Mouse (Mus musculus) embryonic facial prominence, embryonic 14.5 days (tissue): Measurements from ENCODE around the gene Itpkc. TPM values are rescaled to one million over a fixed set of nuclear protein-coding genes. Genes with fewer than 3 reads are reported as not detected.

Experiments
- ATAC-seq: fragments of 200-750 bp; cut with Nextera tagmentation; 2 replicates; pipeline ENCODE4 v1.8.0; 2017; ENCODE audit warnings: low read depth, moderate number of reproducible peaks, moderate TSS enrichment
- DNase-seq: peaks from one replicate; pipeline ENCODE4 v3.0.0-alpha.2; 2015; ENCODE audit warnings: low spot score
- H3K27ac ChIP-seq: fragments of 300-500 bp; sonication (generic); replicated peaks from 2 replicates; pipeline ENCODE4 v1.5.1; 2014; ENCODE audit warnings: low read depth, mild to moderate bottlenecking, low read length, moderate library complexity
- H3K27me3 ChIP-seq: fragments of 300-500 bp; sonication (generic); replicated peaks from 2 replicates; pipeline ENCODE4 v1.6.1; 2014; ENCODE audit warnings: low read length; ENCODE audit not compliant: control insufficient read depth, insufficient read depth
- H3K36me3 ChIP-seq: fragments of 300-500 bp; sonication (generic); 2 replicates; pipeline ENCODE4 v1.6.1; 2014; ENCODE audit warnings: low read length, mixed read lengths; ENCODE audit not compliant: control insufficient read depth, insufficient read depth
- H3K4me1 ChIP-seq: fragments of 300-500 bp; sonication (generic); 2 replicates; pipeline ENCODE4 v1.6.1; 2014; ENCODE audit warnings: antibody characterized with exemption, low read length; ENCODE audit not compliant: control insufficient read depth, insufficient read depth
- H3K4me2 ChIP-seq: fragments of 300-500 bp; sonication (generic); 2 replicates; pipeline ENCODE4 v1.6.1; 2014; ENCODE audit warnings: low read depth, mild to moderate bottlenecking, low read length, moderate library complexity, mixed read lengths
- H3K4me3 ChIP-seq: fragments of 300-500 bp; sonication (generic); 2 replicates; pipeline ENCODE4 v1.5.1; 2014; ENCODE audit warnings: low read depth, mild to moderate bottlenecking, low read length
- H3K9ac ChIP-seq: fragments of 300-500 bp; sonication (generic); 2 replicates; pipeline ENCODE4 v1.6.1; 2014; ENCODE audit warnings: low read depth, mild to moderate bottlenecking, low read length, moderate library complexity, mixed read lengths
- H3K9me3 ChIP-seq: fragments of 300-500 bp; sonication (generic); 2 replicates; pipeline ENCODE4 v1.6.1; 2016; ENCODE audit warnings: low read length; ENCODE audit not compliant: control insufficient read depth
- WGBS: fragments of 180-500 bp; shearing (Covaris S2); extraction: QIAGEN DNeasy Blood & Tissue Kit; methylation state at CpG from one replicate; pipeline ENCODE4 v1.1.7; 2014; 5-methylcytosine and 5-hydroxymethylcytosine counted together
- polyA plus RNA-seq: library from polyadenylated mRNA; unstranded; fragments of >200 nt; fragmentation: Nextera tagmentation; extraction: Ambion mirVana; gene quantifications from 2 replicates; pipeline ENCODE4 v1.2.1, GENCODE M21; 2014

The Itpkc gene
- polyA plus RNA-seq, result 8.1 and 8.7 TPM in 2 replicates

DNA sequence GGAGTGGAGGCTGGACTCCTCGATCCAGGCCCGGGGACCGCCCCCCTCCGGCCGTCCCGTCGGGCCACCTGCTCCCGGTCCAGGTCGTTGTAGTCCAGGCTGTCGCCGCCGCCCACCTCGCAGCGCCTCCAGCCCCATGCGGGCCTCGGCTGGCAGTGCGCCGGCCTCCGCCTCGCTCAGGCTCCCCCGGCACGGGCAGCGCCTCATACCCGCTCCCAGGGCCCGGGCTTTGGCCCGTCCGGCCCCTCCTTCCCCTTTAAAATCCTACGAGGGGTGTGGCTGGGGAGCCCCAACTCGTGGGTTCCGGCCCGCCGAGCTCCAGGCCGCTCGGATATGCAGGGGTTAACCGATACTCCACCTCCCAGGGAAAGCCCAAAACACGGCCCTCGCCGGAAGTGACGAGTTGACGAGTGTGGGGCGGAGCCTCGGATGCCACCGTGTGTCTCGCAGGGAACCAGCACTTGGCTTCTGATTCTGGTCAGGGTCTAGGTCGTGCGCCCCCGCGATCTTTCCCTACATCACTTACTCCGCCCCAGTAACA, at the start of gene Itpkc:
Gene Itpkc (minus strand): TSS at position 381 of the 541 bp plus-strand sequence.
- H3K36me3 ChIP-seq, result no peaks in the 10 kb centered on the region; the same call in 1 of the 2 replicates
- H3K27ac ChIP-seq, result peak within 1 kb of the TSS; percentile 92
- H3K27me3 ChIP-seq, result no peaks in the 10 kb centered on the region
- DNase-seq (peak; percentile 98), ATAC-seq (peak; percentile 81)
- no peaks in the 10 kb centered on the region for H3K9me3 ChIP-seq
- H3K4me1 ChIP-seq, result peaks cover 34% of the 10 kb centered on the region
- peak within 1 kb of the TSS; percentile 88 for H3K4me3 ChIP-seq
- H3K4me2 ChIP-seq, result peak within 1 kb of the TSS; percentile 89
- peak within 1 kb of the TSS; percentile 85 for H3K9ac ChIP-seq
- under 1% methylated on average over 30 of the region's 49 CpGs for WGBS

DNA sequence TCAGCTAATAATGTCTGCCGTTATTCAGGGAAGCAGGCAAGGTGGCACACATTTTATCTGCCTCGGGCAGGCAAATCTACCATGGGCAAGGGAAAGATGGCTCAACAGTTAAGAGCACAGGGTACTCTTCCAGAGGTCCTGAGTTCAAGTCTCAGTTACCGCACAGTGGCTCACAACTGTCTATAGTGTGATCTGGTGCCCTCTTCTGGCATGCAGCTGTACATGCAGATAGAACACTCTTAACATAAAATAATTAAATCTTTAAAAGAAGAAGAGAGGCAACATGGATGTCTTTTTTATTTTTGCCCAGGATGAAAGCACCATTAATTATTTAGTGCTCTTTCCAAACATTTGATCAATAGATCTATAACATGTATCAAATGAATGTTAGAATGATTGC, 48.7 kb upstream of the Itpkc start:
- 92% methylated on average over 3 of the region's 3 CpGs for WGBS
- no peaks in the 10 kb centered on the region for H3K9me3 ChIP-seq
- no peak for DNase-seq
- no peak overlapping the region for H3K27ac ChIP-seq
- no peak for ATAC-seq
- H3K9ac ChIP-seq, result no peak overlapping the region
- no peak overlapping the region for H3K4me3 ChIP-seq
- H3K4me2 ChIP-seq, result no peak overlapping the region
- no peaks in the 10 kb centered on the region for H3K4me1 ChIP-seq
- no peaks in the 10 kb centered on the region for H3K27me3 ChIP-seq
- peaks cover 90% of the 10 kb centered on the region for H3K36me3 ChIP-seq

DNA sequence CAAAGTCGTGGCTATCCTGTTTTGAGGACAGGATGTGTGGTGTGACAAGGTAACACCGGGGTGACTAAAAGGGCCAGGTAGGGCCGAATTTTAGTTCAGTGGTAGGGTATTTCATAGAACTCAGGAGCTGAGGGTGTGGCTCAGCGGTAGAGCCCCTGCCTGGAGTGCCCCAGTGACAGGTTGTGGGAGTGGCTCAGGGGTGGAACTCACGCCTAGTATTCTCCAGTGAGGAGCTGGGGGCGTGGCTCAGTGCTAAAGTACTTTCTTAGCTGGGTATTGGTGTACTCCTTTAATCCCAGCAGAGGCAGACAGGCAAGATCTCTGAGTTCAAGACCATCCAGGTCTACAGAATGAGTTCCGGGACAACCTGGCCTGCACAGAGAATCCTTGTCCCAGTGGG, 47.6 kb upstream of the Itpkc start:
- Histone ChIP-seq H3K9me3 (no peaks in the 10 kb centered on the region), H3K4me2 (no peak overlapping the region), H3K27ac (no peak overlapping the region), H3K9ac (no peak overlapping the region), H3K4me1 (no peaks in the 10 kb centered on the region), H3K36me3 (peaks cover 90% of the 10 kb centered on the region), H3K27me3 (no peaks in the 10 kb centered on the region), H3K4me3 (no peak overlapping the region)
- no peak for DNase-seq
- 0 out of 2 replicates have a peak, but pooled peaks have one; percentile 27 for ATAC-seq
- WGBS, result 62% methylated on average over 7 of the region's 7 CpGs

DNA sequence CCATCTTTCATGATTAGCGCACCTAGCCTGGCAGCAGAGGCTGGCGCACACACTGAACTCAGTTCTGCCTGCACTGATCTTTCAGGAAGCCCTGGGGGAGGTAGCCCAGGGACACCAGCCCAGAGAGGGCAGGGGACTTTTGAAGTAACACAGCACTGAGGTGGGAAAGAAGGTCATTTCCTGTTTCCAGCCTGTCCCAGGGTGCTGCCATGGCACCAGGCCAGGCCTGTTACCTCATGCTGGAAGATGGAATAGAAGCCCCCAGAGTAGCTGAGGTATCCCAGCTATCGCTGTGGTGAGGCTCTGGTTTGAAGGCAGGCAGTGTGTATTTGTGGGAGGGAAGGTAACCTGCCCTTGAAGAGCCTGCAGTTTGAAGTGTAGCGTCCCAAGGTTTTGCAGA, 46.5 kb upstream of the Itpkc start:
- Histone ChIP-seq H3K4me1 (no peaks in the 10 kb centered on the region), H3K27ac (no peak overlapping the region), H3K36me3 (peaks cover 91% of the 10 kb centered on the region), H3K27me3 (no peaks in the 10 kb centered on the region), H3K9me3 (no peaks in the 10 kb centered on the region), H3K9ac (no peak overlapping the region), H3K4me3 (no peak overlapping the region), H3K4me2 (no peak overlapping the region)
- 84% methylated on average over 4 of the region's 4 CpGs for WGBS
- no peak for ATAC-seq
- DNase-seq, result no peak

DNA sequence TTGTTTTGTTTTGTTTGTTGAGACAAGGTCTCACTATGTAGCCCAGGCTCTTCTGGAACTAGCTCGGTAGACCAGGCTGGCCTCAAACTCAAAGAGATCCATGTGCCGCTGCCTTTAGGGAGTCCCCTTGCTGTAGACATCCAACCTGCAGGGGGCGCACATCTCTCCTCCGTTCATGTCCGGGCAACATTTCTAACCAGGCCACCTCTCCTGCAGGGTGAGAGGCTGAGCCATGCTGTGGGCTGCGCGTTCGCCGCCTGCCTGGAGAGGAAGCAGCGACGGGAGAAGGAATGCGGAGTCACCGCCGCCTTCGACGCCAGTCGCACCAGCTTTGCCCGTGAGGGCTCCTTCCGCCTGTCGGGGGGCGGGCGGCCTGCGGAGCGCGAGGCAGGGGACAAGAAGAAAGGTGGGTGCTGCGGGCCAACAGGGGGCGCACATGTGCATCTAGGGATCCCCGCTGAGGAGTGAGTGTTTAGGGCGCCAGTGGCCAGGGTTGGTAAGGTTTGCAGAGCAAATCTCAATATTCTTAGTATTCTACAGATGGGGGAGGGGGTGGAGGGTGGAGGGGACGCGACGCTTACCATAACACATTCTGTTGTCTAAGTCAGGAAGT, 45.4 kb upstream of the Itpkc start:
- Histone ChIP-seq H3K27me3 (no peaks in the 10 kb centered on the region), H3K4me1 (no peaks in the 10 kb centered on the region), H3K4me3 (no peak overlapping the region), H3K4me2 (no peak overlapping the region), H3K9me3 (no peaks in the 10 kb centered on the region), H3K36me3 (peaks cover 95% of the 10 kb centered on the region), H3K9ac (no peak overlapping the region), H3K27ac (no peak overlapping the region)
- DNase-seq, result peak; percentile 29
- ATAC-seq, result no peak
- 61% methylated on average over 32 of the region's 32 CpGs for WGBS

DNA sequence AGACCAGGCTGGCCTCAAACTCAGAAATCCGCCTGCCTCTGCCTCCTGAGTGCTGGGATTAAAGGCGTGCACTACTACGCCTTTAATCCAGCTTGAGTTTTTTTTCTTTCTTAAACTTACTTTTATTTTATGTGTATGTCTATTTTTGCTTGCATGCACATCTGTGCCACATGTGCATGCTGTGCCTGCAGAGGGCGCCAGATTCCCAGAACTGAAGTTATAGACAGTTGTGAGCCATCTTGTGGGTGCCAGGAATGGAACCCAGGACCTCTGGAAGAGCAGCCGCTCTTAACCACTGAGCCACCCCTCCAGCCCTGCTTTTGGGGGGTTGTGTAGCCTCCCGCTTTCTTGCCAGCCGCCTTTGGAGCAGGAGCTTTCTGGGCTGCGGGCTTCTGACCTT, 43.0 kb upstream of the Itpkc start:
- Histone ChIP-seq H3K9ac (no peak overlapping the region), H3K4me1 (no peaks in the 10 kb centered on the region), H3K4me2 (no peak overlapping the region), H3K27ac (no peak overlapping the region), H3K36me3 (peaks cover 95% of the 10 kb centered on the region), H3K27me3 (no peaks in the 10 kb centered on the region), H3K9me3 (no peaks in the 10 kb centered on the region), H3K4me3 (no peak overlapping the region)
- ATAC-seq (no peak), DNase-seq (no peak)
- WGBS, result 78% methylated on average over 8 of the region's 8 CpGs

DNA sequence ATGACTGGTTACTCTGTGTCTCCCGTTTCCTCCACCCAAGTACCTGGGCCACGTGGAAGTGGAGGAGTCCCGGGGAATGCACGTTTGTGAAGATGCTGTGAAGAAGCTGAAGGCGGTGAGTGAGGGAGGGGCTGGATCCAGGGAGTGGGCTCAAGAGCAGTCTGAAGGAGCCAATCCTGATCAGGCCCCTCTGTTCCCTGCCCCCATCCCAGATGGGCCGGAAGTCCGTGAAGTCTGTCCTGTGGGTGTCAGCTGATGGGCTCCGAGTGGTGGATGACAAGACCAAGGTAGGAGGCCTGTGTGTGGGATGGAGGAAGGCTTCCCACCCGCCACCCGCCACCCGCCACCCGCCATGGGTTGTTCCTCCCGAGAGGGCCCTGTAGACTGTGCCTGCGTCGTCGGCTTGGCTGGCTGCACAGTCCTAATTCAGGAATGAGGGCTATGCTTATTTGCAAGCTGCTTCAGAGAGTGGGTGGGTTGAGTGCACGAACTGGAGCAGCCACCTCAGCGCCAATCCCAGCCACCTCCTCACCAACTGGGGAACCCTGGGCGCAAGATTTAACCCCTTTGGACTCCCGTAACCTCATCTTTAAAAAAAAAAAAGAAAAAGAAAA, 38.2 kb upstream of the Itpkc start:
- WGBS, result 61% methylated on average over 20 of the region's 20 CpGs
- H3K9ac ChIP-seq, result no peak overlapping the region
- no peak for DNase-seq
- no peak overlapping the region for H3K27ac ChIP-seq
- H3K4me2 ChIP-seq, result no peak overlapping the region
- peaks cover 96% of the 10 kb centered on the region for H3K36me3 ChIP-seq
- H3K4me3 ChIP-seq, result no peak overlapping the region
- H3K9me3 ChIP-seq, result no peaks in the 10 kb centered on the region
- ATAC-seq, result no peak
- no peaks in the 10 kb centered on the region for H3K27me3 ChIP-seq
- no peaks in the 10 kb centered on the region for H3K4me1 ChIP-seq

DNA sequence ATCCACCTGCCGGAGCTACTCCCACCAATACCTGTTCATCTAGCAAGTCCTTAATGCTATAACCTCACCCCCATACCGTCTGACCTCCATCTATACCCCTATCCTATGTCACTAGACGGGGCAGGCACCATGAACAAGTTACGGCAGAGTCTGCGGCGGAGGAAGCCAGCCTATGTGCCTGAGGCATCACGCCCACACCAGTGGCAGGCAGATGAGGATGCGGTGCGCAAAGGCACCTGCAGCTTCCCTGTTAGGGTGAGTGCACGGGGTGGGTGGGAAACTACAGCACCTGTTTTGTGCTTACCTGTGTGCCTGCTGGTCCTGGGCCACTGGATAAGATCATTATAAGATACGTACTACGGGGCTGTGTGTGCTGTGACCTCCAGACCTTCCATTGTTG, 36.3 kb upstream of the Itpkc start:
- Histone ChIP-seq H3K9ac (no peak overlapping the region), H3K9me3 (no peaks in the 10 kb centered on the region), H3K4me3 (no peak overlapping the region), H3K4me1 (peaks cover 7% of the 10 kb centered on the region), H3K27me3 (no peaks in the 10 kb centered on the region), H3K36me3 (peaks cover 78% of the 10 kb centered on the region), H3K4me2 (no peak overlapping the region), H3K27ac (no peak overlapping the region)
- DNase-seq, result no peak
- WGBS, result 85% methylated on average over 12 of the region's 12 CpGs
- no peak for ATAC-seq

DNA sequence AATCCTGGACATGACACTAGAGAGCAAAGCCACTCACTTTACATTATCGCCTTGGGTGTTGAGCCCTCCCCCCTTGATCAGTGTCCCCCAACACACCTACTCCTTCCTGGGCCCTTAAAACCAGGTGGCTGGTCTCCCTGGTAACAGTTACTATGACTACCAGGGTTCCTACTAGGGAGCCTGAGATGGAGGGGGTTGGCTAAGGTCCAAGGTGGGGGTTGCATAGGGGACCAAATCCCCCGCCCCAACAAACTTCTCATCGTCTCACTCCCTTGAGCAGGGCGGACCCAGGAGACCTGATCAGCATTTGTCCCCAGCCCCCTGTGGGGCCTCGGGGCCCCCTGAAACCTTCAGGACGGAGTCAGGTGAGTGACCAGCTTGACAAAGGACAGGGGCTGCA, 33.4 kb upstream of the Itpkc start:
- H3K4me1 ChIP-seq, result peaks cover 20% of the 10 kb centered on the region
- H3K9me3 ChIP-seq, result no peaks in the 10 kb centered on the region
- H3K36me3 ChIP-seq, result peaks cover 49% of the 10 kb centered on the region
- H3K4me2 ChIP-seq, result no peak overlapping the region
- no peak overlapping the region for H3K27ac ChIP-seq
- no peak for ATAC-seq
- no peak for DNase-seq
- WGBS, result 84% methylated on average over 6 of the region's 6 CpGs
- no peaks in the 10 kb centered on the region for H3K27me3 ChIP-seq
- no peak overlapping the region for H3K9ac ChIP-seq
- no peak overlapping the region for H3K4me3 ChIP-seq
